Mouse (Mus musculus) inflammation-experienced regulatory T-cells, adult 6 months (primary cell): ENCODE measurements around the gene Glb1l. TPM values are rescaled to one million over a fixed set of nuclear protein-coding genes. Genes with fewer than 3 reads are reported as not detected.
A peak's percentile ranks its signal among the peaks of the same experiment; 100 is the strongest.
"Not testable (repeated sequence)": the region's sequence is repeated elsewhere in the genome, so short reads cannot be mapped to it uniquely, and the experiment has no call there.

ENCODE experiments used
- ATAC-seq: one replicate; pipeline ENCODE4 v1.8.0; 2017
- polyA plus RNA-seq, 3 experiments: library from polyadenylated mRNA; unstranded; fragments of 100-300 nt; shearing (Covaris generic); gene quantifications; one replicate each; pipeline ENCODE4 v1.2.1; 2017

The Glb1l gene
- polyA plus RNA-seq, result 10 to 100 TPM in 2 of 3 experiments, 1 to 10 TPM in 1; 8.4 to 14.1 (median 13.5) TPM

GRCm38 (mm10) chr1:75210136-75211087 lies at the start of gene Glb1l, which contains the start of gene Stk16:
TSS of gene Glb1l (minus strand) at chr1:75210813.
TSS of gene Stk16 (plus strand) at chr1:75210838.
- ATAC-seq, result peak; percentile 92

DNA sequence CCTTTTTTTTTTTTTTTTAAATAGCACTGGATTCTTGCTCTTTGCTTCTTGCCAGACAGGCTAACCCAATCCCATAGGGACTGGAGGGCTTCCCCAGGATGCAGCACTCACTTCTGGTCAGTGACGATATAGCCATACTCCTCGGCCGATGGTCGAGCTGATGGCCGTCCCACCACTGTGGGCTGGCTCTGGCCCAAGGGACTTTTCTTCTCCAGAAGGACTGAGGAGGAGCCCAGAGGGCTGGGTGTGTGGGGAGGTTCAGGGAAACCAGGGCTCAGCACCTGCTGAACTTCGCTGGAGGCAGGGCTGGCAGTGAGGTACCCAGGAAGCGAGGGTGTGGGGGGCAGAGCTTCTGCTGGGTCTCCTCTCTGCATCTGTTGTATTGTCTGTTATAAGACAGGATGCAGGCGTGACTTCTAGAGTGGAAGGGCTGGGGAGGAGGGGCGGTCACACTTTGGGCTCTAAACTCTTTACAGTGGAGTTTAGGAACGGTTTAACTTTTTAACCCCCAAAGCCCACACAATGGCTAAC lies 45.0 kb upstream of the Glb1l start:
- no peak for ATAC-seq

- no peak for ATAC-seq
Measured at GRCm38 (mm10) chr1:75254625-75255013, 44.0 kb upstream of the Glb1l start.

DNA sequence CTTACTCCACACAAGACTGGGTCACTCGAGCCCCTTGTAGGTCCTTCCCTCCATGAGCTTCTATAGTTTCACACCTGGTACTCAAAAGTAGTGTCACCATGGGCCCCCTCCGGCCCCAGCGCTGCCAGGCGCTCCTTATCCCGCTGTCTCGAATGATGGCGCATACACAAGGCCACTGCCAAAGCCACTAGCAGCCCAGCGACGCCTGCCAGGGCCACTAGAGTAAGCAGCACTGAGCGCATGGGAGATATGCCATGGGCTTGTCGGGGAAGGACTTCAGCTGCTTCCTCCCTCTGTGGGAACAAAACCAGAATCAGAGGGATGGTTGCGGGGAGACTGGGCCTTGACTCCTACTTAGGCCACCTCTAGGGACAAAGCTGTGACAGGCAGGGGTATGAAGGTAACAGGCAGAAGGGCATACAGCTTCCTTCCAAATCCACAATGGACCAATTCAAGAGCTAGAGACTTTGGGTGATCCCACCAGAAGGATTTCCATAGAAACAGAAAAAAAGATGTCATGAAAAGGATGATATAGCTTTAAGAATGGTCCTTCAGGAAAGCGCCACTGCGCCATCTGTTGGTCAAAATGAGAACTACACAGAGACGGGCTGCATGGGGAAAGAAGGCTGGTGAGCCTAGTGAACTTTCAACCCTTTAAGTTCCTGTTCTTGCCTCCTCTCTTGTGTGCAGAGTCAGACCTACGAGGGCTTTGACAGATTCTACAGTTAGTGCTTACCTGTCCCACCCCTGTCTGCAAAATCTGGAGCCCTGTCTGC lies 43.4 kb upstream of the Glb1l start:
- ATAC-seq, result peak; percentile 42

DNA sequence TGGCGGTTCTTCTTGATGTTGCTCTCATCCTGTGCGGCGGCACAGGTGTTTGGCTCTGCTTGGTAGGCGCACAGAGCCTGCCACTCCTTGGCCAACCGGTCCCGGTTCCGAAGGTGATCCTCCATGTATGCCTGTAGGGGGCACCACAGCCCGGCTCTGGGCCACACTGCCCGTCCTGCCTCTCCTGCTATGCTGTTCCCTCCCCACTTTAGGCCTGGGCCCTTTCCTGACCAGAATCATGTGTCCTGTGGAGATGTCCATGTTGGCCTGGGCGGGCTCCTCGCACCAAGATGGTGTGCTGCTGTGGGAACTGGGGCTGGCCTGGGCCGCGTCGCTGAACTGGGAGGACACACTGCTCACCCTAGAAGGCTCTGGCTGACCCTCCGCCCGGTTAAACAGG lies 42.4 kb upstream of the Glb1l start:
- no peak for ATAC-seq

DNA sequence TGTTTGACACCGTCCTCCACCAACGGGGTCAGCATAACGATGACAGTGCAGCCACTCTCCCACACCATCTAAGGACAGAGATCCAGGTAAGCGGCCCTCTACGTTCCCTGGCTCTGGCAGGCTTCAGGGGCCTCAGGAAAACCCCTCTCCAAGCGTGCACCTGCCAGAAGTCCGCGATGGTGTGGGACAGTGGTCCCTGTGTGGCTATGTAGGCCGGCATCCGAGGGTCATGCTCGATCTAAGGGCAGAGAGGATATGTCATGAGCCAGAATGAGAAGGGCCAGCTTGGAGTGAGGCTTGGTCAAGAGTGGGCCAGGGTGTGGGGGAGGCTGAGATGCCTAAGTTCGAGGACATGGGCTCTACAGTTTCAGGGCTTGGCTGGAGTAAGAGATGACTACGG lies 41.7 kb upstream of the Glb1l start:
- ATAC-seq, result no peak

DNA sequence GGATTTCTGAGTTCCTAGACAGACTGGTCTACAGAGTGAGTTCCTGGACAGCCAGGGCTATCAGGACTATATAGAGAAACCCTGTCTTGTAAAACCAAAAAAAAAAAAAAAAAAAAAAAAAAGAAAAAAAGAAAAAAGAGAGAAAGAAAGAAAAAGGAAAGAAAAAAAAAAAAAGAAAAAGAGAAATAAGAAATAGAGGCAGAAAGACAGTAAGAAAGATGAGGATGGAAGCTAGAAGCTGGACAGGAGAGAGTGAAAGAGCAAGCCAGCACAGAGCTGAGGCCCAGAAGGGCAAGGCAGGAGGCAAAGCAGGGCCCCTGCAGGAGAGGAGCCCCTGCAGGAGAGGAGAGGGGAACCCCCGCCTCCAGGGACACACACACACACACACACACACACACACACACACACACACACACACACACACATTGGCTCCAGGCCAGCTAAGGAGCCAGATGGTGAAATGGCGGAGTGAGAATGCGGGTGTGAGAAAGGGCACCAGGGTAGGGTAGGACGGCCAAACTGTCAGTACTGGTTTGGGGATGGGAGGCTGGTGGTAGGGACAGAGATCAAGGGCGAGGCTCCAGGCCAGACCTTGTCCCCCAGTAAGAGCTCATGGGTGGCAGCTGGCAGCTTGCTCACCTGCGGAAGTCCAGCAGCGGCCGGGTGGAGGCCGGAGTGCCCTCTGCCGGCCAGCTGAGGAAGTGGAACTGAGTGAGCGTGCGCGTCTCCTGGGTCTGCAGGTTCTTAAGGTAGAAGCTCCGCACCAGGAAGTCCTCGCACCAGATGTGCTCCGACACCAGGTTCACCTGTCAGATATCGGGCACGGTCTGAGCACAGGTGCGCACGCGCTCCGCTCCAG lies 40.7 kb upstream of the Glb1l start:
- peak; percentile 80 for ATAC-seq

- ATAC-seq, result no peak
Measured at GRCm38 (mm10) chr1:75250498-75250897, 39.9 kb upstream of the Glb1l start.

- peak; percentile 39 for ATAC-seq
Measured at GRCm38 (mm10) chr1:75248041-75248772, 37.6 kb upstream of the Glb1l start.

DNA sequence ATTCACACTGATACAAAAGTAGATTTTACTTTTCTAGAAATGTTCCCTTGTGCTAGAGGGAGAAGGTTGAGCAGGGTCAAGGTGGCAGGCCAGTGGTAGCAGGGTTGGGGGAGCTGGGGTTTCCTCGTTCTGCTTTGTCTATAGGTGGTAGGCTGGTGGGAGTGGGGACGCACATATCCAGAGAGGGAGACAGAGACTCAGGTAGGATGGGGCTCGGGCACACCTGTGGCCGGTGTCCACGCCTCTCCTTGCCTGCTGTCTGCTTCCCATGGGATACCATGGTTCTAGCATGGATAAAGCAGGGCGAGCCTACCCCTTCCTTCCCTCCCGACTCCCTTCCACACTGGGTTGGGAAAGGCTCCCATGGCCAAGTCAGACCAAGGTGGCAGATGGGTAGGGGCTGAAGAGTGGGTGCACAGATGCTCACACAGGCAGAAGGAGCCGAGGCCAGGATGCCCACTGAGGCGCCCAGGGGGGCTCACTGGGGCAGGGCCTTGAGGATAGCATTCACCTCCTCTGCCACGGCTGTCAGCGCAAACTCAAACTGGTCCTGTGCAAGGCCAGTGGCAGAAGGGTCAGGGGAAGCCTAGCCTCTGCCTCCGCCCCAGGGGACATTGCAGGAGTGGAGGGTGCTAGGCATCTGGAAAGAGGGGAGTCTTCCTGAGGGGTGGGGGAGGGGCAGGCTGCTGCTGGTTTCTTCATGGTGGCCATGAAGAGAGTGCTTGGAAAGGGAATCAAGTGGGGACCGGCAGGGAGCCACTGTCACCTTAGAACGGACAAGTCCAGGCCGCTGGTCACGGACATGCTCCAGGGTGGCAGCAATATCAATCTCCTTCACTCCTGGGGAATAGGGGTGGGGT lies 36.7 kb upstream of the Glb1l start:
- ATAC-seq, result no peak

DNA sequence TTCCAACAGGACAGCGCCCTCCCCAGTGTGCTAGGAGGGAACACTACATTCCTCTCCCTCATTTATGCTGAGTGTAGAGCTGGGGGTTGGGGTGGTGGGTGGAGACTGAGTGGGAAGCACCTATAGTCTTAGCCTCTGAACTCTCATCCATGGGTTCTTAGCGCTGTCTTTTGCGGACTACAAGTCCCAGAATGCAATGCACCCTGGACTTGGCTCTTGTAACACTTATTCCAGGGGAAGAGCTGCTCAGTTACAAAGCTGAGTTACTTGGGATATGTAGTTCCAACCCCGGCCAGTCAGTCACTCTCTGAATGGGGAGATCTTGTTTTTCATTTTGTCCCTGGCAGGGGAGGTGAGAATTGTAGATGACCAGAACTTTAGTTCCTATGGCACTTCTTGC lies 34.2 kb upstream of the Glb1l start:
- peak; percentile 67 for ATAC-seq

- no peak for ATAC-seq
Measured at GRCm38 (mm10) chr1:75244175-75244826, 33.7 kb upstream of the Glb1l start.

DNA sequence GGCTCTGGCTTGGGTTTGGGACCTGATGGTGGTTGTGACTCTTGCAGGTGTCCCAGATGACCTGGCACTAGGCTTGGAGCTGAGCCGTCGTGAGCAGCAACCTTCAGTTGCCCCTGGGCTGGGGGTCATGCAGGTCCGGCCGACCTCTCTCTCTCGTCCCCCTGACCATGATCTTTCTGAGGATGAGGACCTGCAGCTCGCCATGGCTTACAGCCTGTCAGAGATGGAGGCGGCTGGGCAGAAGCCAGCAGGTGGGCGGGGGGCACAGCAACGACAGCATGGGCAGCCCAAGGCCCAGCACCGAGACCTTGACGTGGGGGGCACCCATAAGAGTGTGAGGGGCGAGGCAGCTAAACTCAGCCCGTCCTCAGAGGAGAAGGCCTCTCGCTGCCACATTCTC lies 32.8 kb upstream of the Glb1l start:
- no peak for ATAC-seq

GRCm38 (mm10) chr1:75239591-75239990 lies 29.0 kb upstream of the Glb1l start:
- ATAC-seq, result no peak

DNA sequence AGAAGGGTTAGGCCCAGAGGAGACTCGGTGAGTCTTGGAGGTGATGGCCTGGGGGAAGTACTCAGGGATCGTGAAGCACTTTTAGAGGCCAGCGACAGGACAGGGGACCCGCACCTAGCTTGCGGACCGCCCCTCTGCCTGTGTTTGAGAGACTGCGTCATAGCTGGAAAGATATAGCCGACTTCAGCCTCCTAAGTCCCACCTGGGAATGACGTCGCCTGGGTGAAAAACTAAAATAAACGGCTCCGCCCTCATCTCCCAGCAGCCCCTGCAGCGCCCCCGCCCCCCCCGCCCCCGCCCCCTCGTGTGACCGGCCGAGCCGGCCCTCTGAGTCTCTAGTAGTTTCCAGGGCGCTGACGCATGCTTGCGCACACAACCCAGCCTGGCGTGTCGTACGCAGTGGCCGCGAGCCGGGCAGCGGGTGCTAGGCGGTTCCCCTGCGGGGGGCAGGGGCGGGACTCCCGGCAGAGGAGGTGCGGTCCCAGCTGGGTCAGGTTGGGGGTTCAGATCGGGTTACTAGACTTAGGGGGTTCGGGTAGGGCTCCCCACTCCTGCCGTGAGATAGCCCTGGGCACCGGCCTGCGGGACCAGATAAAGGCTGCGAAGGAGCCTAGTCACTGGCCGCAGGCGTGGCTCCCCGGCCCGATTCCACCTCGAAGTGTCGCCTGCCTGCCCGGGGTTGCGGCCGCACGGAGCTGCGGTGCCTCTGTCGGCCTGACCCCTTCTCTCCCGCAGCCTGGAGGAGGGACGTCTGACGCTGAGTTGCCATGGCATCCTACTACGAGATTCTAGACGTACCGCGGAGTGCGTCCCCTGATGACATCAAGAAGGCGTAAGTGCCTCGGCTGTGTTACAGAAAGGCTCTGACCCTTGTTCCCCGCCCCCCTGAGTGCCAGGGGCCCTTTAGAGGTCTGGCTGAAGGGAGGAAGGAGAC lies 25.8 kb upstream of the Glb1l start, which contains the start of gene Dnajb2:
Gene Dnajb2 (plus strand): TSS at position 290 of the 934 bp plus-strand sequence.
- peak; percentile 71 for ATAC-seq

DNA sequence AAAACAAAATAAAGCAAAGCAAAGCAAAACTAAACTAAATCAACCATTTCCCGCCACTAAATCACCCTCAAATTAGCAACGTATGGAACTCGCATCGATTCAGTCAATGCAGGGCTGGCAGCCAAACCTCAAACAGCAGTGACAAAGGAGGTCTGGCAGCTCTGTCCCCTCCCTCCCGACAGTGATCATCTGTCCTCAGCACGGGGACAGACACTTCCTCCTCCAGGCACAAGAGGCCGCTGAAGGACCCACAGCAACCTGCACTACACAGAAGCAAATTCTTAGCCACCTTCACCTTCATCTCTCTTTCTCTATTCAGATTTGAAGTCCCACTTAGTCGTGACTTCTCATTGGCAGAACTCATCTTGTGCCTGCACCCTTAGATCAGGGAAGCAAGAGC lies 24.0 kb upstream of the Glb1l start:
- ATAC-seq, result peak; percentile 60

DNA sequence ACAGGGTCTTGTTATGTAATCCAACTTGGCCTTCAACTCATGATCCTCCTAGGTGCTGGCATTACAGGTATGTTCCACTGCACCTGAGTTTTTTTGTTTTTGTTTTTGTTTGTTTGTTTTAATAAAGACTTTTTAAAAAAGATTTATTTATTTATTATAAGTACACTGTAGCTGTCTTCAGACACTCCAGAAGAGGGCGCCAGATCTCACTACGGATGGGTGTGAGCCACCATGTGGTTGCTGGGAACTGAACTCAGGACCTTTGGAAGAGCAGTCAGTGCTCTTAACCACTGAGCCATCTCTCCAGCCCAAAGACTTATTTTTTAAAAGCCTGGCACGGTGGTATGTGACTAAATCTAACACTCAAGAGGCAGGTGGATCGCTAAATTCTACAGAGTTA lies 21.9 kb upstream of the Glb1l start:
- ATAC-seq, result not testable (repeated sequence)

- no peak for ATAC-seq
Measured at GRCm38 (mm10) chr1:75231664-75232152, 21.1 kb upstream of the Glb1l start, which contains the start of gene A630095N17Rik. TSS of gene A630095N17Rik (minus strand) at chr1:75232102.
